Mouse (Mus musculus): ENCODE measurements around the gene Igfn1. TPM values are rescaled to one million over a fixed set of nuclear protein-coding genes. Genes with fewer than 3 reads are reported as not detected.

Igfn1 gene
- total and polyA plus RNA-seq, 3 experiments: not detected

GRCm38 (mm10) chr1:136052547-136052946, 46.4 kb upstream of the Igfn1 start, which contains the start of gene Cacna1s:
Gene Cacna1s (plus strand): TSS chr1:136052750.
- H3K36me3 ChIP-seq (replicated peaks in 1 of 2; ENCODE audit: control insufficient read depth in 1 of 2, insufficient read depth in 1 of 2, low read length in 1 of 2): no peaks in the 10 kb centered on the region
- peaks cover 52% of the 10 kb centered on the region for H3K27me3 ChIP-seq (replicated peaks)
- DNase-seq (ENCODE audit: extremely low read depth): no peak
- TF ChIP-seq BHLHE40 (IDR thresholded peaks at IDR 0.05; ENCODE audit: low read depth, low read length) (no peak), SMC3 (IDR thresholded peaks at IDR 0.05; ENCODE audit: low read depth, low read length) (no peak), ZKSCAN1 (IDR thresholded peaks at IDR 0.05; ENCODE audit: borderline replicate concordance, low read depth, low read length) (no peak), MAFK (IDR thresholded peaks at IDR 0.05; ENCODE audit: insufficient replicate concordance, low read length) (no peak), PAX5 (IDR thresholded peaks at IDR 0.05; ENCODE audit: low read length) (no peak), KAT2A (IDR thresholded peaks at IDR 0.05; ENCODE audit: insufficient replicate concordance, low read length) (no peak), ZC3H11A (IDR thresholded peaks at IDR 0.05; ENCODE audit: low read depth, low read length) (no peak)
- H3K4me1 ChIP-seq (ENCODE audit: control insufficient read depth in 1 of 2, insufficient read depth in 2 of 2): no peaks in the 10 kb centered on the region
- no peak within 1 kb of the TSS for H3K4me3 ChIP-seq (replicated peaks in 1 of 3; ENCODE audit: low read depth in 2 of 3, low read length in 2 of 3, poor library complexity in 1 of 3)
- no peaks in the 10 kb centered on the region for H3K9me3 ChIP-seq (replicated peaks; ENCODE audit: low read length)
- H3K4me2 ChIP-seq (ENCODE audit: insufficient read depth, low read depth, poor library complexity, severe bottlenecking): no peak within 1 kb of the TSS
- no peak within 1 kb of the TSS for H3K9ac ChIP-seq (ENCODE audit: insufficient read depth, low read depth)
- H3K79me2 ChIP-seq (replicated peaks; ENCODE audit: control insufficient read depth, extremely low read depth, insufficient read depth, poor library complexity, severe bottlenecking): no peaks in the 10 kb centered on the region
- H3K27ac ChIP-seq (ENCODE audit: insufficient read depth, low read depth): no peak within 1 kb of the TSS
- dilution Hi-C loops (cut with MboI; ENCODE audit: extremely low pct_ligation_motif_present, extremely low pct_unique_long_range_greater_than_20kb, low sequenced_read_pairs) (no loop called here), in situ Hi-C loops (cut with MboI; ENCODE audit: low pct_ligation_motif_present, low pct_unique_long_range_greater_than_20kb, low sequenced_read_pairs) (no loop called here)

DNA sequence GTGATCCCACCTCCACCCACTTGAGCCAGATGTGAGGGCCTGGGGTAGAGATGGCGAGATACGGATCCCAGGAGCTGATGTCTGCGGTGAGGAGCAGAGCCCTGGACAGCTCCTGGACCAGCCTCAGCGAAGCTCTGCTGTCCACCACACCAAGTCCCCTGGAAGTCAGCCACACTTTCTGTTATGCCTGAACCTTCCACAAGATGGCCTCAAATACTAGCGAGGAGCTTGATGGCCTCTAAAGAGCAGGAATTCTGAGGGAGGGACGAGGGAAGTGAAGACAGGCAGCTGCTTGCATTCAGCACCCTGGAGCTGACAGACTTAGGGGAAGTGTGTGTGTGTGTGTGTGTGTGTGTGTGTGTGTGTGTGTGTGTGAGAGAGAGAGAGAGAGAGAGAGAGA, 45.3 kb upstream of the Igfn1 start:
- Histone ChIP-seq H3K9ac (ENCODE audit: insufficient read depth, low read depth) (no peak overlapping the region), H3K4me2 (ENCODE audit: insufficient read depth, low read depth, poor library complexity, severe bottlenecking) (no peak overlapping the region), H3K79me2 (replicated peaks; ENCODE audit: control insufficient read depth, extremely low read depth, insufficient read depth, poor library complexity, severe bottlenecking) (no peaks in the 10 kb centered on the region), H3K27me3 (replicated peaks) (peaks cover 51% of the 10 kb centered on the region), H3K9me3 (replicated peaks; ENCODE audit: low read length) (no peaks in the 10 kb centered on the region), H3K27ac (ENCODE audit: insufficient read depth, low read depth) (no peak overlapping the region), H3K4me3 (replicated peaks in 1 of 3; ENCODE audit: low read depth in 2 of 3, low read length in 2 of 3, poor library complexity in 1 of 3) (no peak overlapping the region), H3K4me1 (ENCODE audit: control insufficient read depth in 1 of 2, insufficient read depth in 2 of 2) (no peaks in the 10 kb centered on the region), H3K36me3 (replicated peaks in 1 of 2; ENCODE audit: control insufficient read depth in 1 of 2, insufficient read depth in 1 of 2, low read length in 1 of 2) (no peaks in the 10 kb centered on the region)
- TF ChIP-seq RAD21 (IDR thresholded peaks at IDR 0.05; ENCODE audit: low read depth, low read length): peak; percentile 53
- TF ChIP-seq GABPA (IDR thresholded peaks at IDR 0.05; ENCODE audit: insufficient replicate concordance, low read depth, low read length): no peak
- no peak for TF ChIP-seq ZNF384 (IDR thresholded peaks at IDR 0.05; ENCODE audit: low read depth, low read length)
- peak; percentile 55 for TF ChIP-seq SMC3 (IDR thresholded peaks at IDR 0.05; ENCODE audit: low read depth, low read length)
- peak in 1 of 2 experiments; percentile 61; a peak in 2 of 4 replicates for TF ChIP-seq CTCF (conservative IDR thresholded peaks at IDR 0.05 in 1 of 2, IDR thresholded peaks at IDR 0.05 in 1 of 2; ENCODE audit: low read depth in 2 of 2, low read length in 2 of 2)
- TF ChIP-seq POLR2AphosphoS2 (IDR thresholded peaks at IDR 0.05; ENCODE audit: low read depth, low read length): no peak
- peak; percentile 20 for DNase-seq (ENCODE audit: extremely low read depth)
- in situ Hi-C loops (cut with MboI; ENCODE audit: low pct_ligation_motif_present, low pct_unique_long_range_greater_than_20kb, low sequenced_read_pairs): no loop called here
- dilution Hi-C loops (cut with MboI; ENCODE audit: extremely low pct_ligation_motif_present, extremely low pct_unique_long_range_greater_than_20kb, low sequenced_read_pairs): no loop called here

DNA sequence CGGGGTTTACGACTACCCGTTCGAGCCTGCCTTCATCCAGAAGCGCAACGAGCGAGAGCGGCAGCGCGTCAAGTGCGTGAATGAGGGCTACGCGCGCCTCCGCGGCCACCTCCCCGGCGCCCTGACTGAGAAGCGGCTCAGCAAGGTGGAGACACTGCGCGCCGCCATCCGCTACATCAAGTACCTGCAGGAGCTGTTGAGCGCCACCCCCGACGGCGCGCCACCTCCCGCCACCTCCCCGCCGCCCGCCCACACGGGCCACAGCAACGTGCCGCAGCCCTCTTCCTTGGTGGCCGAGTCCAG, 44.8 kb upstream of the Igfn1 start:
- H3K27me3 ChIP-seq (replicated peaks): peaks cover 52% of the 10 kb centered on the region
- H3K27ac ChIP-seq (ENCODE audit: insufficient read depth, low read depth): no peak overlapping the region
- in situ Hi-C loops (cut with MboI; ENCODE audit: low pct_ligation_motif_present, low pct_unique_long_range_greater_than_20kb, low sequenced_read_pairs) (no loop called here), dilution Hi-C loops (cut with MboI; ENCODE audit: extremely low pct_ligation_motif_present, extremely low pct_unique_long_range_greater_than_20kb, low sequenced_read_pairs) (no loop called here)
- TF ChIP-seq NRF1 (IDR thresholded peaks at IDR 0.05; ENCODE audit: low read depth, low read length) (no peak), POLR2AphosphoS2 (IDR thresholded peaks at IDR 0.05; ENCODE audit: low read depth, low read length) (no peak), BHLHE40 (IDR thresholded peaks at IDR 0.05; ENCODE audit: low read depth, low read length) (no peak), HCFC1 (IDR thresholded peaks at IDR 0.05; ENCODE audit: low read depth, low read length) (no peak), MAFK (IDR thresholded peaks at IDR 0.05; ENCODE audit: insufficient replicate concordance, low read length) (no peak), ZNF384 (IDR thresholded peaks at IDR 0.05; ENCODE audit: low read depth, low read length) (no peak), JUN (IDR thresholded peaks at IDR 0.05; ENCODE audit: insufficient read depth, low read depth, low read length) (no peak)
- DNase-seq (ENCODE audit: extremely low read depth): no peak
- H3K4me3 ChIP-seq (replicated peaks in 1 of 3; ENCODE audit: low read depth in 2 of 3, low read length in 2 of 3, poor library complexity in 1 of 3): no peak overlapping the region
- no peaks in the 10 kb centered on the region for H3K36me3 ChIP-seq (replicated peaks in 1 of 2; ENCODE audit: control insufficient read depth in 1 of 2, insufficient read depth in 1 of 2, low read length in 1 of 2)
- H3K9me3 ChIP-seq (replicated peaks; ENCODE audit: low read length): no peaks in the 10 kb centered on the region
- no peak overlapping the region for H3K4me2 ChIP-seq (ENCODE audit: insufficient read depth, low read depth, poor library complexity, severe bottlenecking)
- no peaks in the 10 kb centered on the region for H3K4me1 ChIP-seq (ENCODE audit: control insufficient read depth in 1 of 2, insufficient read depth in 2 of 2)
- H3K79me2 ChIP-seq (replicated peaks; ENCODE audit: control insufficient read depth, extremely low read depth, insufficient read depth, poor library complexity, severe bottlenecking): no peaks in the 10 kb centered on the region
- H3K9ac ChIP-seq (ENCODE audit: insufficient read depth, low read depth): no peak overlapping the region

All from CH12.LX (cell line).